Mouse (Mus musculus): Measurements from ENCODE around the gene Agpat1. TPM values are rescaled to one million over a fixed set of nuclear protein-coding genes. Genes with fewer than 3 reads are reported as not detected.

Gene Agpat1
- polyA plus RNA-seq, 1 experiment = 245 TPM

GRCm38 (mm10) chr17:34631647-34632046, 27.6 kb downstream of the Agpat1 start:
- 25% methylated on average over 12 of the region's 12 CpGs for WGBS
- DNase-seq = no peak
- TF ChIP-seq POLR2A (IDR thresholded peaks at IDR 0.05; ENCODE audit: low read depth, low read length) (no peak), CTCF (conservative IDR thresholded peaks at IDR 0.05; ENCODE audit: insufficient read depth, insufficient read length, low read depth, low read length) (no peak)
- no peak overlapping the region for H3K27ac ChIP-seq (ENCODE audit: insufficient read depth, low read depth, low read length)
- H3K4me3 ChIP-seq (ENCODE audit: insufficient read depth, low read depth, low read length) = no peak overlapping the region
- H3K27me3 ChIP-seq (replicated peaks; ENCODE audit: control insufficient read depth, insufficient read depth, low read length) = no peaks in the 10 kb centered on the region
- no peaks in the 10 kb centered on the region for H3K36me3 ChIP-seq (ENCODE audit: control insufficient read depth, insufficient read depth, low read length)
- peaks cover 9% of the 10 kb centered on the region; the same call in 1 of the 2 replicates for H3K4me1 ChIP-seq (ENCODE audit: control insufficient read depth, insufficient read depth, low read length)

- TF ChIP-seq POLR2A (IDR thresholded peaks at IDR 0.05; ENCODE audit: low read depth, low read length) (no peak), CTCF (conservative IDR thresholded peaks at IDR 0.05; ENCODE audit: insufficient read depth, insufficient read length, low read depth, low read length) (no peak)
- Histone ChIP-seq H3K36me3 (ENCODE audit: control insufficient read depth, insufficient read depth, low read length) (no peaks in the 10 kb centered on the region), H3K27me3 (replicated peaks; ENCODE audit: control insufficient read depth, insufficient read depth, low read length) (no peaks in the 10 kb centered on the region), H3K4me3 (ENCODE audit: insufficient read depth, low read depth, low read length) (peak overlapping the region; percentile 52), H3K27ac (ENCODE audit: insufficient read depth, low read depth, low read length) (peak overlapping the region; percentile 49), H3K4me1 (ENCODE audit: control insufficient read depth, insufficient read depth, low read length) (peaks cover 9% of the 10 kb centered on the region; the same call in 1 of the 2 replicates)
- peak; percentile 92 for DNase-seq
- 3% methylated on average over 26 of the region's 26 CpGs for WGBS
These were observed 28.2 kb downstream of the Agpat1 start for GRCm38 (mm10) chr17:34632261-34632691.

- Histone ChIP-seq H3K4me1 (ENCODE audit: control insufficient read depth, insufficient read depth, low read length) (peaks cover 6% of the 10 kb centered on the region; the same call in 1 of the 2 replicates), H3K36me3 (ENCODE audit: control insufficient read depth, insufficient read depth, low read length) (no peaks in the 10 kb centered on the region), H3K27ac (ENCODE audit: insufficient read depth, low read depth, low read length) (no peak overlapping the region), H3K4me3 (ENCODE audit: insufficient read depth, low read depth, low read length) (no peak overlapping the region), H3K27me3 (replicated peaks; ENCODE audit: control insufficient read depth, insufficient read depth, low read length) (no peaks in the 10 kb centered on the region)
- WGBS = 71% methylated on average over 2 of the region's 2 CpGs
- TF ChIP-seq CTCF (conservative IDR thresholded peaks at IDR 0.05; ENCODE audit: insufficient read depth, insufficient read length, low read depth, low read length) (no peak), POLR2A (IDR thresholded peaks at IDR 0.05; ENCODE audit: low read depth, low read length) (no peak)
- DNase-seq = no peak
These were observed 31.6 kb downstream of the Agpat1 start for GRCm38 (mm10) chr17:34635671-34636070.

- Histone ChIP-seq H3K36me3 (ENCODE audit: control insufficient read depth, insufficient read depth, low read length) (no peaks in the 10 kb centered on the region), H3K27me3 (replicated peaks; ENCODE audit: control insufficient read depth, insufficient read depth, low read length) (no peaks in the 10 kb centered on the region), H3K27ac (ENCODE audit: insufficient read depth, low read depth, low read length) (no peak overlapping the region), H3K4me1 (ENCODE audit: control insufficient read depth, insufficient read depth, low read length) (no peaks in the 10 kb centered on the region), H3K4me3 (ENCODE audit: insufficient read depth, low read depth, low read length) (no peak overlapping the region)
- 57% methylated on average over 3 of the region's 3 CpGs for WGBS
- DNase-seq = no peak
- no peak for TF ChIP-seq POLR2A (IDR thresholded peaks at IDR 0.05; ENCODE audit: low read depth, low read length)
- TF ChIP-seq CTCF (conservative IDR thresholded peaks at IDR 0.05; ENCODE audit: insufficient read depth, insufficient read length, low read depth, low read length) = no peak
These were observed 33.4 kb downstream of the Agpat1 start for GRCm38 (mm10) chr17:34637459-34637858.

GRCm38 (mm10) chr17:34639461-34640255, 35.6 kb downstream of the Agpat1 start:
- 87% methylated on average over 7 of the region's 7 CpGs for WGBS
- DNase-seq = no peak

GRCm38 (mm10) chr17:34640778-34641601, 36.9 kb downstream of the Agpat1 start:
- Histone ChIP-seq H3K4me3 (ENCODE audit: insufficient read depth, low read depth, low read length) (no peak overlapping the region), H3K4me1 (ENCODE audit: control insufficient read depth, insufficient read depth, low read length) (no peaks in the 10 kb centered on the region; the same call in 1 of the 2 replicates), H3K27ac (ENCODE audit: insufficient read depth, low read depth, low read length) (peak overlapping the region; percentile 67; the same call in 1 of the 2 replicates), H3K36me3 (ENCODE audit: control insufficient read depth, insufficient read depth, low read length) (no peaks in the 10 kb centered on the region), H3K27me3 (replicated peaks; ENCODE audit: control insufficient read depth, insufficient read depth, low read length) (no peaks in the 10 kb centered on the region)
- peak; percentile 63 for DNase-seq
- TF ChIP-seq CTCF (conservative IDR thresholded peaks at IDR 0.05; ENCODE audit: insufficient read depth, insufficient read length, low read depth, low read length) (peak; percentile 30), POLR2A (IDR thresholded peaks at IDR 0.05; ENCODE audit: low read depth, low read length) (no peak)
- WGBS = 31% methylated on average over 11 of the region's 11 CpGs

More at GRCm38 (mm10) chr17:34639461-34640255, 35.6 kb downstream of the Agpat1 start:
- no peaks in the 10 kb centered on the region for H3K27me3 ChIP-seq (replicated peaks; ENCODE audit: control insufficient read depth, insufficient read depth, low read length)
- TF ChIP-seq POLR2A (IDR thresholded peaks at IDR 0.05; ENCODE audit: low read depth, low read length) = no peak
- no peak for TF ChIP-seq CTCF (conservative IDR thresholded peaks at IDR 0.05; ENCODE audit: insufficient read depth, insufficient read length, low read depth, low read length)
- no peak overlapping the region for H3K4me3 ChIP-seq (ENCODE audit: insufficient read depth, low read depth, low read length)
- no peaks in the 10 kb centered on the region for H3K4me1 ChIP-seq (ENCODE audit: control insufficient read depth, insufficient read depth, low read length)
- no peak overlapping the region for H3K27ac ChIP-seq (ENCODE audit: insufficient read depth, low read depth, low read length)
- no peaks in the 10 kb centered on the region for H3K36me3 ChIP-seq (ENCODE audit: control insufficient read depth, insufficient read depth, low read length)
